Mouse (Mus musculus) forebrain, embryonic 11.5 days (tissue): ENCODE measurements around the gene Fam117a. TPM values are rescaled to one million over a fixed set of nuclear protein-coding genes. Genes with fewer than 3 reads are reported as not detected.

Source experiments
- ATAC-seq: fragments of 200-750 bp; cut with Nextera tagmentation; replicated peaks from 2 replicates; pipeline ENCODE4 v1.8.0; 2017; ENCODE audit warnings: moderate TSS enrichment; ENCODE audit not compliant: low FRiP score
- DNase-seq: peaks from one replicate; pipeline ENCODE4 v3.0.0-alpha.2; 2017; ENCODE audit warnings: low spot score
- H3K27ac ChIP-seq: fragments of 300-500 bp; sonication (generic); 2 replicates; pipeline ENCODE4 v1.5.1; 2014; ENCODE audit warnings: low read depth, low read length
- H3K27me3 ChIP-seq: fragments of 300-500 bp; sonication (generic); 2 replicates; pipeline ENCODE4 v1.6.1; 2014; ENCODE audit warnings: mild to moderate bottlenecking, low read length, mixed read lengths; ENCODE audit not compliant: control insufficient read depth, insufficient read depth
- H3K36me3 ChIP-seq: fragments of 300-500 bp; sonication (generic); 2 replicates; pipeline ENCODE4 v1.6.1; 2014; ENCODE audit warnings: mild to moderate bottlenecking, low read length, moderate library complexity, mixed read lengths; ENCODE audit not compliant: control insufficient read depth, insufficient read depth
- H3K4me1 ChIP-seq: fragments of 300-500 bp; sonication (generic); replicated peaks from 2 replicates; pipeline ENCODE4 v1.6.1; 2014; ENCODE audit warnings: low read length, mixed read lengths; ENCODE audit not compliant: control insufficient read depth, insufficient read depth
- H3K4me2 ChIP-seq: fragments of 300-500 bp; sonication (generic); 2 replicates; pipeline ENCODE4 v1.6.1; 2014; ENCODE audit warnings: low read depth, mild to moderate bottlenecking, low read length, moderate library complexity, mixed read lengths; ENCODE audit not compliant: severe bottlenecking
- H3K4me3 ChIP-seq: fragments of 300-500 bp; sonication (generic); 2 replicates; pipeline ENCODE4 v1.5.1; 2014; ENCODE audit warnings: low read depth, low read length
- H3K9ac ChIP-seq: fragments of 300-500 bp; sonication (generic); 2 replicates; pipeline ENCODE4 v1.6.1; 2014; ENCODE audit warnings: low read length
- H3K9me3 ChIP-seq: fragments of 300-500 bp; sonication (generic); 2 replicates; pipeline ENCODE4 v1.6.1; 2016; ENCODE audit warnings: low read length, mixed read lengths; ENCODE audit not compliant: control insufficient read depth
- WGBS: fragments of 180-500 bp; shearing (Covaris S2); extraction: QIAGEN DNeasy Blood & Tissue Kit; methylation state at CpG from one replicate; pipeline ENCODE4 v1.1.7; 2014; 5-methylcytosine and 5-hydroxymethylcytosine counted together
- polyA plus RNA-seq: library from polyadenylated mRNA; unstranded; fragments of >200 nt; fragmentation: Nextera tagmentation; extraction: Ambion mirVana; gene quantifications from 2 replicates; pipeline ENCODE4 v1.2.1, GENCODE M21; 2014

Gene Fam117a
- polyA plus RNA-seq, 1 experiment from 2014 or later, result 8.9 TPM

DNA sequence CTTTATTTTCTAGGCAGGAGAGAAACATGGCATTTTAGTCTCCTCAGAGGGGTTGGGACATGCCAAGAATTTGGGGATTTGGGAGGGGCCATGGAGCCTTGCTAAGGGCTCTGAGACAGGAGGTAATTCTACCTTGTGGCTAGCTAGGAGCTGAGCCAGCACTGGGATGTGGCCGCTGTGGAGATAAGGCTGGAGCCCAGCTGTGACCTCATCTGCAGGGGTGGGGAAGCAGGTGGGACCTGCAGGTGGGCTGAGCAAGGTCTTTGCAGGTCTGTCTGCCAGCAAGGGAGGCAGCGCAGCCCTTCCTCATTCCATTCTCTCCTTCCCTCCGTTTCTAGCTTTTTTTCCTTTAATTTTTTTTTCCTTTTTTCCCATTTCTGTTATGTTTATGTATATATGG, 21.4 kb downstream of the Fam117a start:
- DNase-seq (no peak), ATAC-seq (no peak)
- no peak overlapping the region for H3K9ac ChIP-seq
- H3K4me1 ChIP-seq, result no peaks in the 10 kb centered on the region
- no peak overlapping the region for H3K4me2 ChIP-seq
- H3K27me3 ChIP-seq, result no peaks in the 10 kb centered on the region
- H3K4me3 ChIP-seq, result no peak overlapping the region
- H3K27ac ChIP-seq, result no peak overlapping the region
- 62% methylated on average over 3 of the region's 3 CpGs for whole genome bisulfite sequencing
- no peaks in the 10 kb centered on the region for H3K9me3 ChIP-seq
- no peaks in the 10 kb centered on the region for H3K36me3 ChIP-seq

- WGBS, result 88% methylated on average over 5 of the region's 5 CpGs
- H3K36me3 ChIP-seq, result no peaks in the 10 kb centered on the region
- no peak overlapping the region for H3K4me2 ChIP-seq
- no peak for ATAC-seq
- H3K27ac ChIP-seq, result no peak overlapping the region
- H3K4me1 ChIP-seq, result no peaks in the 10 kb centered on the region
- no peaks in the 10 kb centered on the region for H3K27me3 ChIP-seq
- H3K4me3 ChIP-seq, result no peak overlapping the region
- no peak overlapping the region for H3K9ac ChIP-seq
- H3K9me3 ChIP-seq, result no peaks in the 10 kb centered on the region
- DNase-seq, result no peak
These were observed 27.6 kb downstream of the Fam117a start for GRCm38 (mm10) chr11:95364388-95364787.

GRCm38 (mm10) chr11:95365596-95365995, 28.8 kb downstream of the Fam117a start:
- no peak for DNase-seq

DNA sequence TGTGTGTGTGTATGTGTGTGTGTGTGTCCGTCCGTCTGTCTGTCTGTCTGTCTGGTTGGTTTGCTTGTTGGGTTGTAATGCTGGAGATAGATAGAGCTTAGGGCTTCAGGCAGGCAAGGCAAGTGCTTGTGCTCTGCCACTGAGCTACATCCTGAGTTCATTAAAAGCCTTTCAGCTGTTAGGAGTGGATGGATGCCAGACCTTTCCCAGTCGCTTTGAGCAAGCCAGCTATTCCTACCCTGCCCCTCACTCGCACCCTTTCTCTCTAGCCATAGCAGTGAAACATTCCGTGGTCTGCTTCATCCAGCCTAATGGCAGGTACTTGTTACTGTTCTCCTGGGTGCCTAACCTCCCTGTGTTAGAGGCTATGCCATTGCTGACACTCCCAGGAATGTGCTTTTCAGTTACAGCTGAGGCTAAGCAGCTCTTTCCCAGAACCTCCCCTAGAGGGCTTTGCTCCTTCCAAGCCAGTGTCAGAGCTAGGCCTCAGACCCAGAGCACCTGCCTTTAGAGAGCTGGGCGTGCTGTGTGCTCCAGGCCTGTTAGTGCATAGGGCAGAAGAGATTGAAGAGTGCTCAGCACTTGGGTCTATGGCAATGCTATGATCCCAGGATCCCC, 29.6 kb downstream of the Fam117a start:
- no peak overlapping the region for H3K9ac ChIP-seq
- no peak overlapping the region for H3K27ac ChIP-seq
- ATAC-seq (no peak), DNase-seq (no peak)
- no peaks in the 10 kb centered on the region for H3K36me3 ChIP-seq
- H3K9me3 ChIP-seq, result no peaks in the 10 kb centered on the region
- H3K4me3 ChIP-seq, result no peak overlapping the region
- WGBS, result 91% methylated on average over 6 of the region's 6 CpGs
- no peaks in the 10 kb centered on the region for H3K4me1 ChIP-seq
- H3K27me3 ChIP-seq, result no peaks in the 10 kb centered on the region
- H3K4me2 ChIP-seq, result no peak overlapping the region

More at GRCm38 (mm10) chr11:95365596-95365995, 28.8 kb downstream of the Fam117a start:
- Histone ChIP-seq H3K4me2 (no peak overlapping the region), H3K36me3 (no peaks in the 10 kb centered on the region), H3K27ac (no peak overlapping the region), H3K9ac (no peak overlapping the region), H3K4me1 (no peaks in the 10 kb centered on the region), H3K4me3 (no peak overlapping the region), H3K9me3 (no peaks in the 10 kb centered on the region), H3K27me3 (no peaks in the 10 kb centered on the region)
- 88% methylated on average over 10 of the region's 10 CpGs for WGBS
- ATAC-seq, result no peak

DNA sequence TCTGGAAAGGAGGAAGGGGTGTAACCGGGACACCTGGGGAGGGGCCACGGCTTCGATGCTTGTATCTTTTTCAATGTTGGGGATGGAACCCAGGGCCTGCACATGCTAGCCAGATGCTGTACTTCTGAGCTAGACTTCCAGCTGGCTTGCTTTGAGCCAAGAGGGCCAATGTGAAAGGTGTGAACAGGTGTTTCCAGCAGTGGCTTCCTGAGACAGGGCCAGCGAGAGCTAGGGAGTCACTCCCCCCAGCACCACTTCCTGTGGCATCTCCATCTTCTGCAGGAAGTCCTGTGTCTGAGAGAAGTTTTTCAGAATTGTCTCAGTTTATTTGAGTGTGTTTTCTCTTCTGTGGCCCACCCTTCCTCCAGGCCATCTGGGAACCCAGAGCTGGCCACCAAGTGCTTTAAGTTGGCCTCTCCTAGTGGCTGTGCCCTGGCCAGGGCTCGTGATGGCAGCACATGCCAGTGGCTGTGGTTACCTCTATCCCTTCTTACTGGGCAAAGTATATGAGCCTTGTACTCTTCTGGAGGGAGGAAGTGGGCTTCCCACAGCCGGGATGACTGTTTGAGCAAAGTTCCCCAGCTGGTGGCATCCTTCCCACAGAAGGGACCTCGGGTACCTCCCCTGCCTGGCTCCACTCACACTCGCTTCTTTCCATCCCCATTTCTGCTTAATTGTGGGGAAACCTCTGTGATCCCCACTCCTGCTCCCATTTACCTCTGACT, 30.4 kb downstream of the Fam117a start:
- H3K9me3 ChIP-seq, result no peaks in the 10 kb centered on the region
- H3K27ac ChIP-seq, result no peak overlapping the region
- no peaks in the 10 kb centered on the region for H3K36me3 ChIP-seq
- DNase-seq, result no peak
- ATAC-seq, result no peak
- no peaks in the 10 kb centered on the region for H3K27me3 ChIP-seq
- H3K4me2 ChIP-seq, result no peak overlapping the region
- H3K4me3 ChIP-seq, result no peak overlapping the region
- WGBS, result 88% methylated on average over 8 of the region's 8 CpGs
- no peaks in the 10 kb centered on the region for H3K4me1 ChIP-seq
- no peak overlapping the region for H3K9ac ChIP-seq

DNA sequence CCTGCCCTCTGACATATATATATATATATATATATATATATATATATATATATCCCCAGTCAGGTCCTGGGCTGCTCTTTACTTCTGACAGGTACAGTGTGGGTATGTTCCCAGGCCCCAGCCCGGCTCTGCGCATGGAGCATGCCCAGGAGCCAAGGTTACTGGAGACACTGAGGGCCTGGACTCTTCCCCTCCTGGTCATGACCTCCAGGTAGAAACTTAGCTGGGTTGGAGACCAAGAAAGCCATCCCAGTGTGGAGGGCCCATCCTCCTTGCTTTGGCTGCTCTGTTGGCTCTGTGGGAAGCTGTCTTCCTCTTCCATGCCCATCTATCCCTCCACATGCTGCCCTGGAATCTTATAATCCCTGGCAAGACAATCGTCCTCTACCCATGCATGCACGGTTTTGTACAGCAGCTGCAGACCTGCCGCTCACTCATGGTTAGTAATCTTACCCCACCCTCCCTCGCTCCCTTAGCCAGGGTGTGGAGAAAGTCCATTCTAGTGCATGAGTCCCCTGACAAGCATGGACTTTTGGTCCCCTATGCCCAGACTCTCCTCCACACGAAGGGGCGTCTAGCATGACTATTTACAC, 31.5 kb downstream of the Fam117a start:
- Histone ChIP-seq H3K4me3 (no peak overlapping the region), H3K36me3 (no peaks in the 10 kb centered on the region)

GRCm38 (mm10) chr11:95368871-95369270, 32.1 kb downstream of the Fam117a start:
- no peak overlapping the region for H3K27ac ChIP-seq
- no peaks in the 10 kb centered on the region for H3K9me3 ChIP-seq
- H3K4me2 ChIP-seq, result no peak overlapping the region
- H3K4me3 ChIP-seq, result no peak overlapping the region
- ATAC-seq, result no peak
- no peaks in the 10 kb centered on the region for H3K36me3 ChIP-seq
- DNase-seq, result no peak
- WGBS, result 93% methylated on average over 4 of the region's 4 CpGs
- H3K27me3 ChIP-seq, result no peaks in the 10 kb centered on the region
- H3K9ac ChIP-seq, result no peak overlapping the region
- H3K4me1 ChIP-seq, result no peaks in the 10 kb centered on the region

More for the DNA sequence above, 31.5 kb downstream of the Fam117a start:
- no peaks in the 10 kb centered on the region for H3K27me3 ChIP-seq
- no peaks in the 10 kb centered on the region for H3K4me1 ChIP-seq
- WGBS, result 90% methylated on average over 8 of the region's 8 CpGs
- no peak overlapping the region for H3K27ac ChIP-seq
- DNase-seq (no peak), ATAC-seq (no peak)
- H3K9me3 ChIP-seq, result no peaks in the 10 kb centered on the region
- H3K9ac ChIP-seq, result no peak overlapping the region
- H3K4me2 ChIP-seq, result no peak overlapping the region

DNA sequence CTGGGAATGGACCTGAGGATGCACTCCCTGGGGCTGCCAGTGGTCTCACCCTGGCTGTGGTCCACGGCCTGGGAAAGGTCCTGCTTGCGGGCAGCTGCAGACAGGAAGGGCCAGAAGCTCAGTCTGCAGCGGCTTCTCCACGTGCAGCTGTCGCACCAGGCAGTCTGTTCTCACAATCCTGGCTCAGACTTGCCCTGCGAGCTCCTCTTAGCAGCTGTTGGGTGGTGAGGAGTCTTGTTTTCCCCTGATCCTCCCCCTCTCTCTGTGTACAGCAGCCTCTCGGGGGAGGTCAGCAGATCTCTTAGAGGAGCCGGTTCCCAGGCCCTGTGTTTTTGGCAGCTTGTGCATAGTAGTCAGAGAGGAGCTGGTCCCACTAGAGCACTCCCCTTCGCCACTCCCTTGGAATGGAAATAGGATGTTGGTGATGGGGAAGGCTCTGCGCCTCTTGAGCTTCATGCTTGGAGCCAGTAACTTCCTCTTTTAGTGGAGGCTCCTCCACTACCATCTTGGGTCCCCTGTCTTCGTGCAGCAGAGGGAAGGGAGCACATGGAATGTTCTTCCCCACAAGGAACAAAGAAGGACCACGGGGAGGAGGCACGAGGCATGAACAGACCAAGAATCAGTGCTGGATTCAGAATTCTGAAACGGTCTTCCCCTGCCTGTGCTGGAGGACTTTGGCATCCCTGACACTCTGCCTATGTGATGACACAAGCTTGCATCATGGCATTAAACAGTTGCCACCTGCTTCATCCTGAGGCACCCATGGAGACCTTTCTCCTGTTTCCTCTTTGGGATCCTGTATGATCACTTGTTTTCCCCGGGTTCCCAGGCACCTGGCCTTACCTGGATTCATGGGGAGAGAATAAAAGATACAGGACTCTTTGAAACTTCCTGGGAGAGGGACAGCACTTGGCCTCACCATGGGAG, 33.4 kb downstream of the Fam117a start:
- no peaks in the 10 kb centered on the region for H3K36me3 ChIP-seq
- no peaks in the 10 kb centered on the region for H3K9me3 ChIP-seq
- WGBS, result 84% methylated on average over 15 of the region's 15 CpGs
- no peak for DNase-seq
- no peak overlapping the region for H3K9ac ChIP-seq
- no peak for ATAC-seq
- no peaks in the 10 kb centered on the region for H3K27me3 ChIP-seq
- H3K4me2 ChIP-seq, result no peak overlapping the region
- no peak overlapping the region for H3K4me3 ChIP-seq
- no peaks in the 10 kb centered on the region for H3K4me1 ChIP-seq
- H3K27ac ChIP-seq, result no peak overlapping the region
